Mouse (Mus musculus) adrenal gland, postnatal 10 days (tissue): ENCODE measurements around the gene Abcb6. TPM values are rescaled to one million over a fixed set of nuclear protein-coding genes. Genes with fewer than 3 reads are reported as not detected.

ENCODE experiments used
- DNase-seq: peaks from one replicate; pipeline ENCODE4 v3.0.0; 2021; ENCODE audit warnings: mixed read lengths
- long read RNA-seq, 2 experiments: library from polyadenylated mRNA; stranded (forward); transcript quantifications; one replicate each; pipeline ENCODE4 v2.0.0; 2021
- total RNA-seq, 2 experiments: library from RNA; stranded (reverse); gene quantifications; 2 replicates each; pipeline ENCODE4 v1.2.3; 2021

Abcb6 gene
- 10 to 100 TPM; 46.7 to 55.3 TPM for total RNA-seq
- long read RNA-seq, experiment 1, transcript Abcb6-201 (19 exons, 2,966 nt) = major isoform, 62 of 84 reads
- long read RNA-seq, experiment 1, partial matches to known transcripts = 14 of 84 reads
- long read RNA-seq, experiment 1, other reads (novel, unspliced or antisense) = 8 of 84 reads
- long read RNA-seq, experiment 2, transcript Abcb6-201 (19 exons, 2,966 nt) = major isoform, 31 of 42 reads
- long read RNA-seq, experiment 2, partial matches to known transcripts = 5 of 42 reads
- long read RNA-seq, experiment 2, other reads (novel, unspliced or antisense) = 6 of 42 reads

DNA sequence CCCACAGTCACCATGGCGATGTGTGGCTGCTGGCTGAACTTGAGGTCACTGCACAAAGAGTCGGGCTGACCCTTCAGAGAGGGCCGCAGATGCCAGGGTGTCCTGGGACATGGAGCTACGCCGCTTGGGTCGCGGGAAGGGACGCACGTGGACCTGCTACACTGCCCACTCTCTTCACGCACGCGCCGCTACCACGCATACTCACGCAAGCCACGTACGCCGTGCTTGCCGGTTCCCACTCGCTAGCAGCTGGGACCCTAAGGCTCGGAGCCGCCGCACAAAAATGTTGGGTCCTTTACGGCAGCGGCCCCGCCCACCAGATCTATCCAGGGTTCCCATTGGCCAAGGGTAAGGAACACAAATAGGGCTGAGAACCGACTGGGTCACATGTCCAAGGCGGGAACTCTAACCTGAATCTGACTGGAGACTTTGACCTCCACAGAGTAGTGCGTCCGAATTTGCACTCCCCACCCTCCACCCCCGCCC is at the start of gene Abcb6:
Gene Abcb6, minus strand, starts transcription at position 288 of the 486 bp plus-strand sequence.
- peak; percentile 92 for DNase-seq

DNA sequence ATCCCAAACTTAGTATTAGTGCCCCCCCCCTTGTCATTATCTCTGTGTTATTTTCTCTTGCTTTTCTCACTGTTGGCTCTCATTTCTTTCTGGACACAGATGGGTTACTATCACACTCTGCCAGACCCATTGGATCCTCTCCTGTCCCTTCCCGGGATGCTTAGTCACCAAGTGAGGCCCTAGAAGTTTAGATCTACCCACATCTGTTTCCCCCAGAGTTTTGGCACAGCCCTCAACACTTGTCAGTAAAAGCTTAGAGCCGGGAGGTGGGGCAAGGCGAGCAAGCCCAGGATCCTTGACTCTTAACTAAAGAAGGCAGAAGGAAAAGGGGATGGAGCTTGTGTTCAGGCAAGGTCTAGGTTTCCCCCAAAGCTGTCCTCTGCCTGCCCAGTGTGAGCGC is 49.0 kb upstream of the Abcb6 start:
- no peak for DNase-seq

DNA sequence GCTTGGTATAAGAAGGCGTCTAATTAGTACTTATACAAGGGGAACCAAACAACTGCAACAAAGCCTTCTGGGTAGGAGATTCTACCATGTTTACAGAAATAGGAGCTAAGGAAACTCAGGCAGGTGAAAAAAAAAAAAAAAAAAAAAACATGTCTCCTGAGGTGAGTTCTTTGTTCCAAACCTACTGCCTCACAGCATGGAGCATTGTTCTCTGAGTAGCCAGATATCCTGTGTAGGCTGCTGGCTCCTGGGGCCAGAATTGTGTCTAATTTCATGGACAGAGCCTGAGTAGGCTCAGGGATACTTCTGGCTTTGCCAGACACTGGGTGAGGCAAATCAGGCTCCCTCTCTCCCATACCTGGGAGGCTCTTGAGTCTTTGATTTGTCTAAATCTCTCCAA is 47.5 kb upstream of the Abcb6 start:
- no peak for DNase-seq

DNA sequence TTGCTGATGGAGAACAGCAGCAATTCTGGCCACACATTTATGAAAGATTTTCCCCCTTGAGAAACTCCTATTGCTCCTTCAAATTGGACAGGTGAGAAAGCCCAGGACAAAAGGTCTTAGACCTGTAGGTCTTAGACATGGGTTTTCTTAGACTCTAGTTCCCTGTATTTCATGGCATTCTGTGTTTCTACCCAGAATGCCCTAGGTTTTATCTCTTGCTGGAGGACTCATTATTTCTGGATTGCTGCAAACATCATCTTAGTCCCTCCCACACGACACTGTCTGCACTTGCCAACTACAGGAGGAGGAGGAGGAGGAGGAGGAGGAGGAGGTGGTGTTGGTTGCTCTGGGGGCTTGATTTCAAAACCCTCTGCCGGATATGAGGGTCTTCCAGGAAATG is 45.9 kb upstream of the Abcb6 start:
- DNase-seq = no peak

DNA sequence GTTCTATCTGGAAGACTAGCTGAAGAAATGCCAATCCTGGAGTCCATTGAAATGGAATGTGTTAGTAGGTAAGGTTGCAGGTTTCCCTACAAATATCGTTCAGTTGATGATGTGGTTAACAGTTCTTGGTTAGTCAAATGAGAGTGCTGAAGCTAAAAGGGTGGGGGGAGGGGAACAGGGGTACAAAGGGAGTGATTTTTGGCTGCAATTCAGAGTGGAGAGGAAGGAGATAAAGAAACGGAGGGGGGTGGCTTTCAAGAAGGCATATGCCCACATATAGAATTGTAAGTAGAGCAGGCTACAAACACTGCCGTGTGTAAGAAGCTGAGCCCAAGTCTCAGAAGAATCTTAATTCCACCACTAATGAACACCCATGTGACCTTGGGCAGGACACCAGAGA is 45.3 kb upstream of the Abcb6 start:
- DNase-seq = no peak

DNA sequence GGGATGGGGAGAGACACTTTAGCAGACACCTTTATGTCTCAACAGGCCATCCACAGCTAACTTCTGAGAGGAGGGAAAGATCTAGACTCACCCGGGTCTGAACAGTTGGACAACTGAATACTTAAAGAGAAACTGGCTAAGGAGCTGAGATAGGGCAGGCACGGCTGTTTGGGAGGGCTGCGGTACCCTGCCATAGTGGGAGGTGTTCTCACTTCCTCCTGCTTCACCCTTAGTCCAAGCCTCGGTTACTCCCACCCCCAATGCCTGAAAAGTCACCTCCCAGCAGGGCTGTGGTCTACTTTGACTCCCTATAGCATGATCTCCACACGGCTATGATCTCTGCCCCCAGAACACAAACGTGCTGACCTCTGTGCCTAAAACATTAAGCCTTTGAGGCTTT is 43.3 kb upstream of the Abcb6 start:
- no peak for DNase-seq

DNA sequence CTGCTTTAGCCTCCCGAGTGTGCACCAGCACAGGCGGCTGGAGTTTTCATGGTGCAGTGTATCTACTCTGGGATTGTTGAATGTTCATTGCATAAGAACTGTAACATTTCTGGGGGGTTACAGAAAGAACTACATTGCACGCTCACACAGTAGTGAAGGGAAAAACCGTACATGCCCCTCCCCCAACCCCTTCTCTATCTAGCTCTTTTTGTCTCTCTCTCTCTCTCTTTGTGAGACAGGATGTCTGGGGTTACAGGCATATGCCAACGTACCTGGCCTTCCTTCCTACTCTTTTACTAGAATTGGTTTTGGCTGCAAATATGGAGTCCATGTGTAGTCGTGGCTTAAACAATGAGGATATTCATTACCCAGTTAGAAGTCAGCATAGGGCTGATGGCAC is 42.7 kb upstream of the Abcb6 start:
- DNase-seq = no peak

DNA sequence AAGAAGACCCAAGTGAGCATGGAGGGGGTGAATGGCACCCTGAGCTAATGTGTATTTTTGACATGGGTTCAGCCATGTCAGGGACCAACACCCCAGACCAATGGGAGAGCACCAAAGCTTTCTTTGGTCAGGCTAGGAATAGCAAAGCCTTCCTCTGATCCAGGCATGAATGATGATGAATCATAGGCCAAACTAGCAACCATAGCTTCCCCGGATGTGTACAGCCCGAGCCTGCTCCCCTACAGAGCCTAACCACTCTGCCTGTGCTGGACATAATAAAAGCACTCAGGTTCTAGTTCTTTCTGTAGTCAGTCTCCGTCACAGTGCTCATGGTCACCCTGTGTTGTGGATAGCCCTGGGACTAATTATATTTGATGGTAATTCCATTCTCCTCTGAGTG is 41.3 kb upstream of the Abcb6 start:
- DNase-seq = no peak

DNA sequence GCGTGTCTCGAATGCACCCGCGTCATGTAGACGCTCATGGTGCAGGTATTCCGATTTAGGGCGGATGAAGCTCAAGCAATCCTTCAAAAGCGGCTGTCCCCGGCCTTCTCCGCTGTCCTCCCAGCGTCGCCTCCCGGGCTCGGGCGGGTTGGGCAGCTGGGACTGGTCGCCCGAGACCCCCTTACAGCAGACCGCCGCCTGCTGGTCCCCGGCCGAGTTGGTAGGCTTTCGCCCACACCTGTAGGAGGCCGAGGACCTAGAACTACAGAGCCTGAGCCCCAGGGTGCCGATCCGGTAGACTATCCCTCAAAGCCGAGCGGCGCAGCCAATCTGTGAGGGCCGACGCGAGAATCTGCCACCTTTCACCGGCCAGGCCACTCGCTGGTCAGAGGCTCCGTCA is 39.3 kb upstream of the Abcb6 start, which contains the start of gene Tuba4a:
Gene Tuba4a, minus strand, starts transcription at position 335 of the 400 bp plus-strand sequence.
- DNase-seq = peak; percentile 25

DNA sequence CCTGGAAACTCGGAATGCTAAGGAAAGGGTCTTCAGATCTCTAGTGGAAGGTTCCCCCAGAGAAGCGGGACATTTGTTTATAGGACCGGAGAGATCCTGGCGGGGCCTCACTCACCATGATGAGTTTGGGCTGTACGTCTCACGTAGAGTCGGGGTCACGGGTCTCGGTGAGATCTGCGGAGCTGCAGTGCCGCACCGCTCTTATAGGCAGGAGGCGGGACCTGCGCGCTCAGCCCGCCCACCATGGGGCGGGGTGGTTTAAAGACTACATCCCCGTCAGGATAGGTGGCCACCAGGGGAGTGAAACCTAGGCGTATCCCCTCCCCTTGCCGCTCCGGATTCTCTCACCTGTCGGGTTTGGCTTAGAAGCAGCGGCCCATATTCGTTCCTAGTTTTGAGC is 38.9 kb upstream of the Abcb6 start:
- peak; percentile 92 for DNase-seq

DNA sequence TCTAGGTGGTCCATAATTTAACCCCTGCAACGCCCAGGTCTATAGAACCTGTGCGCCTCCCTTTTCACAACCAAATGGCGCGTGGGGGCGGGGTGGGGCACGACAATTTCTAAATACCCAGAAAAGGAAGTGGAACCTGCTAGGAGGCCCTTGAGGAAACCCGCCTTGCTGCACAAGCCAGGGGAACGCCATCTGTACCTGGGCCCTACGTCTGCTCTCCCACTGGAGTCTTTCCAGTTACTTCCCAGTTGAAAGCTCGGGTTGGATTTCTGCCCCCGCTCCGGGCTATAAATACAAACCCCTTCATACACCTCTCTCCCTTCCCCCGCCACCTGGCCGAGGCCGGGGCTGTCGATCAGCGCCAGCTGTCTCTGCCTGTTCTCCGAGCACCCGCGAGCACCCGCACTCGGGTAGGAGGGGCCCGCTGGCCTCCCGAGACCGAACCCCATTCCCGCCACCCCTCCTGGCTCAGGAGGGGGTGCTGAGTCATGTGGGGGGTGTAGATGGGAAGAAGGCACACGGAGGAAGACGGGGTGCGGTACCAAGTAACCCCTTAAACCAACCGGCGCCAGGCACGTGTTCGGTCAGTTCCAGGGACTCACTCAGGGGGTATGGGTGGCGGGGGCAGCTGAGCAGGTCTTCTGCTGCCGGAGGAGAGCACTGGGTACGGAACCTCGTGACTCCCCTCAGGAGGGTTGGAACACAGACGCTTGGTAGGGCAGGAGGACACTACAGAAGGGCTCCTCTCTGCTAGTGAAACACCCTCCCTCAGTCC is 38.2 kb upstream of the Abcb6 start:
- DNase-seq = peak; percentile 43

DNA sequence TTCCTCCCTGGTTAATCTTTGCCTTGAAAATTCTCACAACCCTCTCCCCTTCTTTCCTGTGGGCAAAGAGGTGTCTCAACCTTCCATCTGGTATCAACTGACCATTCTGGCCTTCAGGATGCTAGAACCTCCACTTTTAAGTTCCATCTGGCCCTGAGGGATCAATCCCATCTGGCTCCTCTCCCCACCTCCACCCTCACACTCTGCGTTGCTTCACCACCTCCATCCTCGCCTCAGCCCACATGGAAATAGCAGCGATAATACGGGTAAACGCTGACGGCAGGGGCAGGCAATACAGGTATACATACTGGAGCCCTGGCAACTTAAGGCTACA is 37.7 kb upstream of the Abcb6 start:
- DNase-seq = no peak

DNA sequence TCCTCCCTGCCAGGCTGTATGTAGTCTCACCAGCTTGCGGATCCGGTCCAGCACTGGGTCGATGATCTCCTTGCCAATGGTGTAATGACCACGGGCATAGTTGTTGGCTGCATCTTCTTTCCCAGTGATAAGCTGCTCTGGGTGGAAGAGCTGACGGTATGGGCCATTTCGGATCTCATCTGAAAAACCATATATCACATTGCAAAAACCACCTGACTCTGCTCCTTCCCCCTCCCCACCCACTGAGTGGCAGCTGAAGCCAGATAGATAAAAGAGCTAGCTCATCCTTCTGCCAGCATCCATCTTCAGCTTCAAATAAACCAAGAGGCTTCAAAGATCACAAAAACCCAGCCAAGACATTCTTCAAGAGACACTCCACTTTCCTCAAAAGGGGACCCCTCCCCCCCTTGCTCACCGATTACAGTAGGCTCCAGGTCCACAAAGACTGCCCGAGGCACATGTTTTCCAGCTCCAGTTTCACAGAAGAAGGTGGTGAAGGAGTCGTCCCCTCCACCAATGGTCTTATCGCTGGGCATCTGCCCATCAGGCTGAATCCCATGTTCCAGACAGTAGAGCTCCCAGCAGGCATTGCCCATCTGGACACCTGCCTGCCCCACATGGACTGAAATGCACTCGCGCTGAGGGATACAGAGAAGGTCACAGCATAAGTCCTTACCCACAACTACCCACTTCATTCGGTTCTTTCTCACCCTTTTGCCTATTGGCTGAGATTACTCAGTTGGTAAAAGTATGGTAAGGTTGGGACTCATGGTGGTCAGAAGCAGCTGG is 36.8 kb upstream of the Abcb6 start:
- DNase-seq = no peak

DNA sequence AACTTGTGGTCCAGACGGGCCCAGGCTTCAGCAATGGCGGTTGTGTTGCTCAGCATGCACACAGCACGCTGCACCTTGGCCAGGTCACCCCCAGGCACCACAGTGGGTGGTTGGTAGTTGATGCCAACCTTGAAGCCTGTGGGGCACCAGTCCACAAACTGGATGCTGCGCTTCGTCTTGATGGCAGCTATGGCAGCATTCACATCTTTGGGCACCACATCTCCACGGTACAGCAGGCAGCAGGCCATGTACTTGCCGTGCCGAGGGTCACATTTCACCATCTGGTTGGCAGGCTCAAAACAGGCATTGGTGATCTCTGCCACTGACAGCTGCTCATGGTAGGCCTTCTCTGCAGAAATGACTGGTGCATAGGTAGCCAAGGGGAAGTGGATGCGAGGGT is 35.6 kb upstream of the Abcb6 start:
- no peak for DNase-seq

DNA sequence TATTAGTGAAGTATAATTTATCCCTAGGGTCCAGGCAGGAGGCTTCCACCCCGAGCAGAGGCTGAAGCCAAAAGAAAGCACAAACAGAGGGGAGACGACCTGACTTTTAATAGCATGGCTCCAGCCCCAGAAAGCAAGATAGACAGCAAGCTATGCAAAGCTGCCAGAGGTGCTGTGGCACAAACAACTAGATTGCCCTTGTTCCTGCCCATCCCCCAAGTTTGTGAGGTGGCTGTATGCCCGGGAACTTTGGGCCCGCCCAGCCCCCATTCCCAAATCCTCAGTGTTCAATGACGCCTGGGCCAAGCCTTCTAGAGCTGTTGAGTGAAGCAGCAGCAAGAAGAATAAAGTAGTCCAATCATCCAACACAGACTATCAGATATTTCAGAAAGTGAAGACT is 34.7 kb upstream of the Abcb6 start:
- peak; percentile 65 for DNase-seq

DNA sequence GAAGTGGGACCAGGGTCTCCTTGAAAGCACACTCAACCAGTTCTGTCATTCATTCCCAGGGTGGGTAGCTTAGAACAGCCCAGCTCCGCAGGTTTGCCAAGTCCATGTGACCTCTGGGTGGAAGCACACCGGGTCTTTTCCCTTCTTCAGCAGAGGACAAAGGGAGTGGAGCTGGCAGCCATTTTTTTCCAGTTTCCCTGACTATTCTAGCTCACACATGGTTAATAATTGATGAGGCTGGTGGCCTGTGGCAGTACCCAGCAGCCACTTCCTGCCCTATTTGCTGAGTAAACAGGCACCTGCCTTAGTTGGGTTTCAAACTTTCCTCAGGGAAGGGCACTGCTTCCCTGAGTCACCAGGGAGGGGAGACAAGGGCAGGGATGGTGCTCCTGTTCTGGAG is 34.2 kb upstream of the Abcb6 start:
- DNase-seq = no peak

DNA sequence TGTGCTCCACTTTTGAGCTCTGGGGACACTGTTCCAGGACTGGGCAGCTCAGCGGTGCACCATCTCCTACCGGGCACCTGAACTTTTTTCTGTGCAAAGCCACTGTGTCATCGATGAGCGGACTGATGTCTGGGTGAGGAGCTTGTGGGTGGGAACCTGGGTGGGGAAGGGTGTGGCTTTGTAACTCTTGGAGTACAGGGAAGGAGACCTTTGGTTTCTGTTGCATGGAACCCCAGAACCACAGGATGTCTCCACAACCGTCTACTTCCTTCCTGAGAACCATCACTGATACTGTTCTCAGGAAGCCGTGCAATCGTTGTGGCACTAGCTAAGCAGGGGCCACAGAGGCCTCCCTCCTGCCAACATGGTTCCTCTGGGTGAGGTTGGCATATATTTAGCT is 32.9 kb upstream of the Abcb6 start:
- no peak for DNase-seq

DNA sequence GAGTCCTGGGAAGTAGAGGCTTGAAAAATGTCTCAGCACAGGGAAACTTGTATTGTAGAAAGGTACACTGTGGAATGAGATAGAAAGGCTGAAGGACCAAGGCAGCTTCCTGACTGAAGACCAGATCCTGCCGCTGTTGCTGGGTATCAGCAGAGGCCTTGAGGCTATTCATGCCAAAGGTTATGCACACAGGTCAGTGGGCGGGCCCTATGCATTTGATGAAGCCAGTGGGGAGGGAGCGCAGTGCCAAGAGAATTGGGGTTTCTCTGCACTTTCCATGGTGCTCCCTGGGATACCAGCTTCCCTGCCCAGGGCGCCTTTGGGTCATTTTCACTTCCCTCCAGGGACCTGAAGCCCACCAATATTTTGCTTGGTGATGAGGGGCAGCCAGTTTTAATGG is 32.4 kb upstream of the Abcb6 start:
- no peak for DNase-seq

DNA sequence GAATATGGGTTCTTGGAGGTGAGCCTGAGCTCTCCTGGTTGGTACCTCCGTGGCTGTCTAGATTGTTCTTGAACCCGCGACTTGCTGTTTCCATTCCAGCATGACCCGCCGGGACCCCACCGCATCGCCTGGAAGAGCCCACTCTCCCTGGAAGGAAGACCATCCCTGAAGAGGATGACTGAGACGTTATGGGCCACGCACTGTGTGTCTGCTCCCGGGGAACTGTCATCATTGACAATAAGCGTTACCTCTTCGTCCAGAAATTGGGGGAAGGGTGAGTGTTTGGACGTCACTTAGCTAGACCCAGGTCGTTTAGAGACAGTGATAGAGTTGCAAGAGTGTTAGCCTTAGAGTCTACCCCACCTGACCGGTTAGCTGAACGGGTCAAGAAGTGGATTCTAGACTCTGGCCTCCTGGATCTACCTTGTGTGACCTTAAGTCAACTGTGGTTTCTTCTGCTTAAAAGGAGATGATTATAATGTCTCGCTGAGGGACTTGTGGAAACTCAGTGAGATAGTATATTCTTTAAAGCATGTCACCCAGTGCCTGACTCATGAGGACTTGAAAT is 31.0 kb upstream of the Abcb6 start:
- DNase-seq = no peak

DNA sequence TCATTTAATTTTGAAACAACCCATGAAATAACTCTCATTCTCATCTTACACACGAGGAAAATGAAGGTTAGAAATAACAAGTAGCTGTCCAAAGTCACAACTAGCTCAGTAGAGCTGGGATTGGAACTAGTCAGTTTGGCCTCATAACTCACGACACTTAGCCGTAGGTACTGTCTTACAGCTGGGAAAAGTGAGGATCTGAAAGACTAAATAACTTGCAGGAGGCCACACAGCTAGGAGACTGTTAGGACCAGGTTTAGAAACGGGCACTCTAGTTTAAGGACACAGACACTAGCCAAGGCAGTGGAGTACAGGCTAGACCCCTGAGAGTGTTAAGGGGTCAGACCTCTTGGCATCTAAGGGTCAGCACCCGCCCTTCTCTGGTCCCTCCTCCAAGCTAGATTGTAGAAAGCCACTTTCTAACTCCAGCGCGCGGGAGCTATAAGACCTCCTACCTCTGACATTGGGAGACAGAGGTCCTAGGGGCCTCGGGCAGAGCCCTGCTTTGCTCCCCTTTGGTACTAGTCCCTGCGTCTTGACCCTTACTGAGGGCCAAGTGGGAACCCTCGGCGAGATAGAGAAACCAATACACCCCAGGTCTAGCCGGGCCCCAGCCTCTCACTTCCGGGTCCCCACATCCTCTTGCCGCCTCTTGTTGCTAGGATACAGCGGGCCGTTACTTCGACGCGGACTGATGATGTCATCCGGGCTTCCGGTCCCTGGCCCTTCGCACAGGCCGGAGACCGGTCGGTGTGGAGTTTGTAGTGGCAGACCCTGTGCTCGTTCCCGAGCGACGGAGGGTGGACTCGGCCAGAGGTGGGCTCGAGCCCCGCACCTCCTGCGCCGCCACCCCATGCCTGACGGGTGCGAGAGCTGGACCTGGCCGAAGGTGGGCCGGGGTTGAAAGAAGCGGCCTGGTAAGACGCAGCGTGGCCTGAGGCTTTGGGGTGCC is 30.2 kb upstream of the Abcb6 start, which contains the start of the genes Glb1l and Stk16:
Gene Glb1l, minus strand, starts transcription at position 678 of the 952 bp plus-strand sequence.
Gene Stk16, plus strand, starts transcription at position 703 of the 952 bp plus-strand sequence.
- DNase-seq = peak; percentile 98

DNA sequence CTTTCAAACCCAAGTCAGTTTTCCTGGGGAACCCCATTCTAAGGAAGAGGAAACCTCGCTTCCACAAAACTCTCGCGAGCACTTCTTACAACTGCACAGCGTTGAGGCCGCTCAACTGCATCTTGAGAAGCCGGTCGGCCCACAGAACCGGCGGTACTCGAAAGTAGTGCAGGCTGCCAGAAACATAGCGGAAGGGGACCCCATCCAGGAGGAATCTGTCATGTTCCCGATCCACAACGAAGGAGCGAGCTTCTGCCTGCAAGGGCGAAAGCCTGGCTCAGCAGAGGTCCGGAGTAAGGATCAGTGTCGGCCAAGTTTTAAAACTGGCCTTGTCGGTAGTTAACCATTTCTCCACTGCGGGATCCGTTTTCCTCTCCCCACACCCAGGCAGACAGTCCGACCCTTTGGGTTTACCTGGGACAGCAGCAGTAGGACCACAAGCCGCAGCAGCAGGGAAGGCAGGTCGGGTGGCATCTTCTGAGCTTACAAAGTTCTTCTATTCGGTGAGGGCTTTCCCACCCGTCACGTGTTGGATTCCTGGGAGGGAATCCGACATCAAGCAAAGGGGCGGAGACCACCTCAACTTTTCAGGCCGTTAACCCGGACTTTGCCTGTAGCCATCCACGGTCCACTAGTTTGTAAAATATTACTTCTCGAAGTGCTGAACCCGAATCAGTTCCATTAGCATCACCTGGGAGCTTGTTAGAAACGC is 28.9 kb upstream of the Abcb6 start:
- peak; percentile 62 for DNase-seq
